Mouse (Mus musculus): ENCODE data around the gene Lama4. TPM values are rescaled to one million over a fixed set of nuclear protein-coding genes. Genes with fewer than 3 reads are reported as not detected.

Lama4 gene
- polyA plus RNA-seq, 1 experiment = 13.9 TPM

- 52% methylated on average over 3 of the region's 3 CpGs for WGBS
Observed at GRCm38 (mm10) chr10:39044476-39044995, 79.2 kb downstream of the Lama4 start.

GRCm38 (mm10) chr10:39045111-39045510 lies 79.8 kb downstream of the Lama4 start:
- 71% methylated on average over 1 of the region's 1 CpGs for WGBS
- no peak for DNase-seq (ENCODE audit: low read depth, low spot score)

More at GRCm38 (mm10) chr10:39044476-39044995, 79.2 kb downstream of the Lama4 start:
- no peak for DNase-seq (ENCODE audit: low read depth, low spot score)

GRCm38 (mm10) chr10:39047775-39048174 lies 82.5 kb downstream of the Lama4 start:
- DNase-seq (ENCODE audit: low read depth, low spot score) = no peak
- 75% methylated on average over 10 of the region's 10 CpGs for WGBS

- no peak for DNase-seq (ENCODE audit: low read depth, low spot score)
- 68% methylated on average over 8 of the region's 8 CpGs for WGBS
Observed at GRCm38 (mm10) chr10:39049581-39050294, 84.4 kb downstream of the Lama4 start.

GRCm38 (mm10) chr10:39056050-39056449 lies 90.7 kb downstream of the Lama4 start:
- DNase-seq (ENCODE audit: low read depth, low spot score) = no peak
- WGBS = 76% methylated on average over 5 of the region's 5 CpGs

- 93% methylated on average over 5 of the region's 5 CpGs for WGBS
Observed at GRCm38 (mm10) chr10:39064732-39065131, 99.4 kb downstream of the Lama4 start.

GRCm38 (mm10) chr10:39065449-39065848 lies 100.1 kb downstream of the Lama4 start:
- WGBS = 68% methylated on average over 3 of the region's 3 CpGs
- no peak for DNase-seq (ENCODE audit: low read depth, low spot score)

More at GRCm38 (mm10) chr10:39064732-39065131, 99.4 kb downstream of the Lama4 start:
- no peak for DNase-seq (ENCODE audit: low read depth, low spot score)

GRCm38 (mm10) chr10:39066061-39066460 lies 100.7 kb downstream of the Lama4 start:
- DNase-seq (ENCODE audit: low read depth, low spot score) = no peak
- 87% methylated on average over 4 of the region's 4 CpGs for WGBS

- DNase-seq (ENCODE audit: low read depth, low spot score) = peak; percentile 24
Observed at GRCm38 (mm10) chr10:39066962-39067361, 101.6 kb downstream of the Lama4 start.

GRCm38 (mm10) chr10:39072048-39072447 lies 106.7 kb downstream of the Lama4 start:
- no peak for DNase-seq (ENCODE audit: low read depth, low spot score)
- WGBS = 57% methylated on average over 4 of the region's 4 CpGs

- DNase-seq (ENCODE audit: low read depth, low spot score) = no peak
- 79% methylated on average over 9 of the region's 9 CpGs for WGBS
Observed at GRCm38 (mm10) chr10:39096981-39097380, 131.7 kb downstream of the Lama4 start.

- no peak for DNase-seq (ENCODE audit: low read depth, low spot score)
- WGBS = 89% methylated on average over 10 of the region's 10 CpGs
Observed at GRCm38 (mm10) chr10:39098746-39099145, 133.4 kb downstream of the Lama4 start.

GRCm38 (mm10) chr10:39104803-39105449 lies 139.6 kb downstream of the Lama4 start:
- no peak for DNase-seq (ENCODE audit: low read depth, low spot score)
- WGBS = 82% methylated on average over 8 of the region's 8 CpGs

- 79% methylated on average over 3 of the region's 3 CpGs for WGBS
Observed at GRCm38 (mm10) chr10:39106413-39106812, 141.1 kb downstream of the Lama4 start.

GRCm38 (mm10) chr10:39106935-39107334 lies 141.6 kb downstream of the Lama4 start:
- 57% methylated on average over 4 of the region's 4 CpGs for WGBS
- no peak for DNase-seq (ENCODE audit: low read depth, low spot score)

More at GRCm38 (mm10) chr10:39106413-39106812, 141.1 kb downstream of the Lama4 start:
- no peak for DNase-seq (ENCODE audit: low read depth, low spot score)

GRCm38 (mm10) chr10:39108837-39109488 lies 143.6 kb downstream of the Lama4 start:
- 45% methylated on average over 10 of the region's 10 CpGs for WGBS
- DNase-seq (ENCODE audit: low read depth, low spot score) = no peak

GRCm38 (mm10) chr10:39109489-39109874 lies 144.2 kb downstream of the Lama4 start:
- 45% methylated on average over 4 of the region's 4 CpGs for WGBS
- no peak for DNase-seq (ENCODE audit: low read depth, low spot score)

- DNase-seq (ENCODE audit: low read depth, low spot score) = no peak
- 23% methylated on average over 4 of the region's 4 CpGs for WGBS
Observed at GRCm38 (mm10) chr10:39121412-39121811, 156.1 kb downstream of the Lama4 start.

GRCm38 (mm10) chr10:39133462-39134310 lies 168.4 kb downstream of the Lama4 start, which contains the start of the genes Fam229b and Tube1:
TSS of gene Fam229b (minus strand) at chr10:39133914.
TSS of gene Tube1 (plus strand) at chr10:39133976.
- WGBS = 4% methylated on average over 47 of the region's 47 CpGs
- DNase-seq (ENCODE audit: low read depth, low spot score) = peak; percentile 89
